Mouse (Mus musculus): ENCODE results near the gene Ctsc.

- TF ChIP-seq POLR2AphosphoS2 (IDR thresholded peaks at IDR 0.05; ENCODE audit: insufficient read length, low read depth) (no peak), MAX (IDR thresholded peaks at IDR 0.05; ENCODE audit: low read depth) (no peak), POLR2A (IDR thresholded peaks at IDR 0.05; ENCODE audit: insufficient read length, low read depth) (no peak)
Measured at GRCm38 (mm10) chr7:88285276-88285675, 7.4 kb downstream of the Ctsc start.

All from myocyte (in vitro differentiated cells).